Mouse (Mus musculus): ENCODE measurements around the gene Vat1l. TPM values are rescaled to one million over a fixed set of nuclear protein-coding genes. Genes with fewer than 3 reads are reported as not detected.

Gene Vat1l
- polyA plus RNA-seq, 1 experiment from 2014 or later: 79.7 TPM

- H3K4me3 ChIP-seq (ENCODE audit: low read length): peak overlapping the region; percentile 81
- peak overlapping the region; percentile 73 for H3K4me2 ChIP-seq (ENCODE audit: low read length)
- peak overlapping the region; percentile 65 for H3K9ac ChIP-seq (ENCODE audit: low read depth, low read length)
- no peak for ATAC-seq
- H3K9me3 ChIP-seq (ENCODE audit: control insufficient read depth, low read length): no peaks in the 10 kb centered on the region
- 4% methylated on average over 8 of the region's 8 CpGs for WGBS
- H3K36me3 ChIP-seq (ENCODE audit: control insufficient read depth, insufficient read depth, low read length): no peaks in the 10 kb centered on the region
- H3K27me3 ChIP-seq (replicated peaks; ENCODE audit: control insufficient read depth, insufficient read depth, low read length): no peaks in the 10 kb centered on the region
- peak overlapping the region; percentile 3; the same call in 1 of the 2 replicates for H3K27ac ChIP-seq (ENCODE audit: low read depth, low read length)
- peaks cover 8% of the 10 kb centered on the region; the same call in 1 of the 2 replicates for H3K4me1 ChIP-seq (ENCODE audit: control insufficient read depth, insufficient read depth, low read depth, low read length)
Observed at GRCm38 (mm10) chr8:114206421-114206983, 1.1 kb downstream of the Vat1l start.

- H3K9me3 ChIP-seq (ENCODE audit: control insufficient read depth, low read length): no peaks in the 10 kb centered on the region
- peaks cover 8% of the 10 kb centered on the region; the same call in 1 of the 2 replicates for H3K4me1 ChIP-seq (ENCODE audit: control insufficient read depth, insufficient read depth, low read depth, low read length)
- peak overlapping the region; percentile 73 for H3K4me2 ChIP-seq (ENCODE audit: low read length)
- H3K27me3 ChIP-seq (replicated peaks; ENCODE audit: control insufficient read depth, insufficient read depth, low read length): no peaks in the 10 kb centered on the region
- no peaks in the 10 kb centered on the region for H3K36me3 ChIP-seq (ENCODE audit: control insufficient read depth, insufficient read depth, low read length)
- H3K4me3 ChIP-seq (ENCODE audit: low read length): peak overlapping the region; percentile 81
- peak overlapping the region; percentile 3; the same call in 1 of the 2 replicates for H3K27ac ChIP-seq (ENCODE audit: low read depth, low read length)
- ATAC-seq: no peak
- 39% methylated on average over 4 of the region's 4 CpGs for WGBS
- peak overlapping the region; percentile 65 for H3K9ac ChIP-seq (ENCODE audit: low read depth, low read length)
Observed at GRCm38 (mm10) chr8:114207026-114207425, 1.6 kb downstream of the Vat1l start.

DNA sequence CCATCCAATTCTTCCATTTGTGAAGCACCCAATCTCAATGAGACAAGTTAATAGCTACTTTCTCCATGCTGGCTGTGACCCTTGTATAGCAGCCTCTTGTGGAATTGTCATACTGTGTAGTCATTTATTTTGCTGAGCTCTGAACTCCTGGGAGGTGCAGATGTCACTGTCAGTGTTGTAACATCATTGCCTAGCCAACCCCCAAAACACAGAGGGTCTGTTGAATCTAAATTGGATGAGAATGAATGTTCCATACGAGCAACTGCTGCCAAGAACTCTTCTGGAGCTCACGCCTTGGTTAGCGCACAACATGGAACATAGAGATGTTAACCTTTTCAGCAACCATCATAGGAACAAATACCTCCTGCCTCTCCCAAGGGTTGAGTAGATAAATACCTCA is 15.4 kb downstream of the Vat1l start:
- Histone ChIP-seq H3K27ac (ENCODE audit: low read depth, low read length) (no peak overlapping the region), H3K9ac (ENCODE audit: low read depth, low read length) (no peak overlapping the region), H3K4me1 (ENCODE audit: control insufficient read depth, insufficient read depth, low read depth, low read length) (no peaks in the 10 kb centered on the region), H3K27me3 (replicated peaks; ENCODE audit: control insufficient read depth, insufficient read depth, low read length) (no peaks in the 10 kb centered on the region), H3K4me3 (ENCODE audit: low read length) (no peak overlapping the region), H3K9me3 (ENCODE audit: control insufficient read depth, low read length) (no peaks in the 10 kb centered on the region), H3K4me2 (ENCODE audit: low read length) (no peak overlapping the region), H3K36me3 (ENCODE audit: control insufficient read depth, insufficient read depth, low read length) (no peaks in the 10 kb centered on the region; the same call in 1 of the 2 replicates)
- ATAC-seq: no peak
- 61% methylated on average over 3 of the region's 3 CpGs for WGBS

DNA sequence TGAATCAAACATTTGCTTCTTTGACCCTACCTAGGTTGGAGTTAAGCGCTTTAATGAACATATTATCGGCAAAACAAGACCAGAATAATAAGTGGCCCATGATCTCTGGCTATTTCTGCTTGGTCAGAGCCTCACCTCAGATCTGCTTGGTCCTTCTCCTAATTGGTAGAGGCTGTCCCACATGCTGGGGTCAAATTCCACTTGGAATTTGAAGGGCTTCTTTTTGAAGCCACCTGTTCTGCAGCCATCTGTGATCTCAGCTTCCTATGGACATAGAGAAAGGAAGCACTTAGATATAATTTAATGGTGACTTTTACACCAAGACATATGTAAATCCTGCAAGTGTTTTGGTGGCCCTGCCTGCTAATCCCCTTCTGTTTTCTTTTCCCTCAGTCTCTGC is 16.6 kb downstream of the Vat1l start:
- H3K4me3 ChIP-seq (ENCODE audit: low read length): no peak overlapping the region
- ATAC-seq: no peak
- H3K27ac ChIP-seq (ENCODE audit: low read depth, low read length): no peak overlapping the region
- no peaks in the 10 kb centered on the region; the same call in 1 of the 2 replicates for H3K36me3 ChIP-seq (ENCODE audit: control insufficient read depth, insufficient read depth, low read length)
- 93% methylated on average over 2 of the region's 2 CpGs for WGBS
- no peaks in the 10 kb centered on the region for H3K4me1 ChIP-seq (ENCODE audit: control insufficient read depth, insufficient read depth, low read depth, low read length)
- H3K27me3 ChIP-seq (replicated peaks; ENCODE audit: control insufficient read depth, insufficient read depth, low read length): no peaks in the 10 kb centered on the region
- H3K9me3 ChIP-seq (ENCODE audit: control insufficient read depth, low read length): no peaks in the 10 kb centered on the region
- no peak overlapping the region for H3K9ac ChIP-seq (ENCODE audit: low read depth, low read length)
- H3K4me2 ChIP-seq (ENCODE audit: low read length): no peak overlapping the region

DNA sequence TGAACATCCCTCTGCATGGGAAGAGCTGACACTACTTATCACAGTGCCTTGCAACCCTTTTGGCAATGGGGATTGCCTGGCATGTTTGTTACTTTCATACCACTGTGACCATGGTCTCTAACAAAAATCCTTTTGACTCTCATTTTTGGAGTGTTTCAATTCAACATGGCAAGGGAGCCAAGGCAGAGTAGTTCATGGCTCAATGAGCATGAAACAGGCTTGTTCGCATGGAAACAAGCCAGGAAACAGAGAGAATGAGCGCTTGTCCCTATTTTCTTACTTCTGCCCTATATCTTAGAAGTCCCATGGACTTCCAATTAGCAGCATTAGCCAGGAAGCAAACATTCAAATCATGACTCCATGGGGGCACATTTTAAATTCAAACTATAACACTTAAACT is 18.6 kb downstream of the Vat1l start:
- H3K27me3 ChIP-seq (replicated peaks; ENCODE audit: control insufficient read depth, insufficient read depth, low read length): no peaks in the 10 kb centered on the region
- no peaks in the 10 kb centered on the region for H3K4me1 ChIP-seq (ENCODE audit: control insufficient read depth, insufficient read depth, low read depth, low read length)
- H3K4me3 ChIP-seq (ENCODE audit: low read length): no peak overlapping the region
- H3K4me2 ChIP-seq (ENCODE audit: low read length): no peak overlapping the region
- no peaks in the 10 kb centered on the region for H3K9me3 ChIP-seq (ENCODE audit: control insufficient read depth, low read length)
- ATAC-seq: peak; percentile 24
- WGBS: 52% methylated on average over 2 of the region's 2 CpGs
- H3K36me3 ChIP-seq (ENCODE audit: control insufficient read depth, insufficient read depth, low read length): no peaks in the 10 kb centered on the region; the same call in 1 of the 2 replicates
- no peak overlapping the region for H3K27ac ChIP-seq (ENCODE audit: low read depth, low read length)
- H3K9ac ChIP-seq (ENCODE audit: low read depth, low read length): no peak overlapping the region

DNA sequence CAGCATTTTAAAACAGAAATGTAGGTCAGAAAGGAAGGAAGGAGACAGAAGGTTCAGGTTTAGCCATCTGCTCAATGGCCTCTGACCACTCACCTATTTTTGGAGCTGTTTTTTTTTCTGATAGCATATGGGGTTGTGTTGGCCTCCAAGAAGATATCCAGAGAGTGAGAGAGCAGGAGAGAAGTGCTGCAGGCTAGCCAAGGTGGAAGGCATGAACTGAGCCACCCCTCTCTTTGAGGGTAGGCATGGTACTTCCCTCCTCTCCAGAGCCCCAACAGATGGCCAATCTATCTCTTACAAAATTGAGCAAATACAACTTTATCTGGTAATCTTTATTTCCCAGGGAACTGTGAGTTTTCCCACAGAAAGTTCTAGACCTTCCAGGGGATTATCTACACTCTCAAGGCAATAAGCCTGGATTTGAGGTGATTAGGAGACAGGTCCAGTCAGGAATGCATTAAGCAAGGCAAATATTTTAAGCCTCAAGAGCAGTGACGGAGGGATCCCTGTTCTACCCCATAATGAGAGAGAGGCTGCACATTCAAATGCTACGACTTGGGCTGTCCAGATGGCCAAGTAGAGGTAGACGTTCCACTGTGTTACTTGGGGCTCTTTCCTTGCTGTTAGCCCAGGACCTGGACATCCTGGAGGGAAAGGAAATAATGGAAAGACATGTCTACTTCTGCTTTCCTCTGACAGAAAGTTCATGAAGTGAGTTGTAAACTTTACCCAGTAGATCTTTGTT is 46.1 kb downstream of the Vat1l start:
- no peak for ATAC-seq
- Histone ChIP-seq H3K4me2 (ENCODE audit: low read length) (no peak overlapping the region), H3K27ac (ENCODE audit: low read depth, low read length) (no peak overlapping the region), H3K4me1 (ENCODE audit: control insufficient read depth, insufficient read depth, low read depth, low read length) (no peaks in the 10 kb centered on the region), H3K9ac (ENCODE audit: low read depth, low read length) (no peak overlapping the region), H3K27me3 (replicated peaks; ENCODE audit: control insufficient read depth, insufficient read depth, low read length) (no peaks in the 10 kb centered on the region), H3K4me3 (ENCODE audit: low read length) (no peak overlapping the region), H3K9me3 (ENCODE audit: control insufficient read depth, low read length) (no peaks in the 10 kb centered on the region), H3K36me3 (ENCODE audit: control insufficient read depth, insufficient read depth, low read length) (no peaks in the 10 kb centered on the region)
- WGBS: 79% methylated on average over 3 of the region's 3 CpGs

- Histone ChIP-seq H3K27me3 (replicated peaks; ENCODE audit: control insufficient read depth, insufficient read depth, low read length) (no peaks in the 10 kb centered on the region), H3K9me3 (ENCODE audit: control insufficient read depth, low read length) (no peaks in the 10 kb centered on the region), H3K27ac (ENCODE audit: low read depth, low read length) (peak overlapping the region; percentile 35; the same call in 1 of the 2 replicates), H3K36me3 (ENCODE audit: control insufficient read depth, insufficient read depth, low read length) (no peaks in the 10 kb centered on the region), H3K9ac (ENCODE audit: low read depth, low read length) (no peak overlapping the region), H3K4me1 (ENCODE audit: control insufficient read depth, insufficient read depth, low read depth, low read length) (peaks cover 11% of the 10 kb centered on the region), H3K4me3 (ENCODE audit: low read length) (no peak overlapping the region), H3K4me2 (ENCODE audit: low read length) (no peak overlapping the region)
- ATAC-seq: peak; percentile 56
- 59% methylated on average over 4 of the region's 4 CpGs for WGBS
Observed at GRCm38 (mm10) chr8:114258685-114259084, 53.3 kb downstream of the Vat1l start.

DNA sequence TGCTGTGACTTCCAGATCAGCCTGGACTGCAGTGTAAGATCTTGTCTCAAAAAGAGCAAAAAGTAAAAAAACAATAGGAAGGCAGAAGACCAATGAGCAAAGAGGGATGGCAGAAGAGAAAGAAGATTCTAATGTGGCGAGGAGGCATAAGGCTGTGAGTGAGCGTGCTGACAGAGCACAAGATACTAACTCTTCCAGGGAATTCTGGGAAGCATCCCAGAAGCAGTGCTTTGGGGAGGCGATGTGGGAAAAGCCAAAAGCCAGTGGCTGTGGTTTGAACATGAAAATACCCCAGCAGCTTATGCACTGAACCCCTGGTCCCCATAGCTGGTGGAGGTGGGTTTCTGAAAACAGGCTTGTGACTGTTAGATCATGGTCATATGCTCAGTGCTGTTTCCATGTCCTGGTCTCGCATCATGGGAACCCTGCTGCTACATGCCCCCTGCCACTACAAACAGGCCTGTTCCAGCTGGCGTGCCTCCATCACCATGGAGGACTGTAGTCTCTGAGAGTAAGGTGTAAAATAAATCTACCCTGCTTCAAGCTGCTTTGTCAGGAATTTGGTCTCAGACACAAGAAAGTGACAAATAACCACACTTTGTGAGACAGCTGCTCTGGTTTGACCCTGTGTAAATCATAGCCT is 54.4 kb downstream of the Vat1l start:
- H3K4me2 ChIP-seq (ENCODE audit: low read length): no peak overlapping the region
- no peaks in the 10 kb centered on the region for H3K36me3 ChIP-seq (ENCODE audit: control insufficient read depth, insufficient read depth, low read length)
- peak overlapping the region; percentile 23; the same call in 1 of the 2 replicates for H3K27ac ChIP-seq (ENCODE audit: low read depth, low read length)
- H3K4me1 ChIP-seq (ENCODE audit: control insufficient read depth, insufficient read depth, low read depth, low read length): peaks cover 11% of the 10 kb centered on the region
- no peaks in the 10 kb centered on the region for H3K9me3 ChIP-seq (ENCODE audit: control insufficient read depth, low read length)
- H3K4me3 ChIP-seq (ENCODE audit: low read length): no peak overlapping the region
- no peak for ATAC-seq
- H3K9ac ChIP-seq (ENCODE audit: low read depth, low read length): no peak overlapping the region
- WGBS: 65% methylated on average over 5 of the region's 5 CpGs
- no peaks in the 10 kb centered on the region for H3K27me3 ChIP-seq (replicated peaks; ENCODE audit: control insufficient read depth, insufficient read depth, low read length)

- Histone ChIP-seq H3K4me1 (ENCODE audit: control insufficient read depth, insufficient read depth, low read depth, low read length) (peaks cover 11% of the 10 kb centered on the region), H3K4me3 (ENCODE audit: low read length) (no peak overlapping the region), H3K4me2 (ENCODE audit: low read length) (no peak overlapping the region), H3K27me3 (replicated peaks; ENCODE audit: control insufficient read depth, insufficient read depth, low read length) (no peaks in the 10 kb centered on the region), H3K27ac (ENCODE audit: low read depth, low read length) (no peak overlapping the region), H3K9me3 (ENCODE audit: control insufficient read depth, low read length) (no peaks in the 10 kb centered on the region), H3K36me3 (ENCODE audit: control insufficient read depth, insufficient read depth, low read length) (no peaks in the 10 kb centered on the region), H3K9ac (ENCODE audit: low read depth, low read length) (no peak overlapping the region)
- WGBS: 73% methylated on average over 2 of the region's 2 CpGs
- no peak for ATAC-seq
Observed at GRCm38 (mm10) chr8:114262331-114262730, 56.9 kb downstream of the Vat1l start.
